Mouse (Mus musculus) bone marrow macrophage, adult 2 months (primary cell): Measurements from ENCODE around the gene Pla2g2d.

Source experiments
- CTCF ChIP-seq: IDR thresholded peaks from 2 replicates; pipeline ENCODE4 v1.5.1; 2012; ENCODE audit warnings: low read depth, mild to moderate bottlenecking, low read length, moderate library complexity
- POLR2A ChIP-seq: IDR thresholded peaks from 2 replicates; pipeline ENCODE4 v1.6.1; 2012; ENCODE audit warnings: mild to moderate bottlenecking, low read depth, low read length, borderline replicate concordance

GRCm38 (mm10) chr4:138748369-138749072 lies 27.0 kb upstream of the Pla2g2d start:
- TF ChIP-seq CTCF (peak; percentile 55; the same call in 1 of the 2 replicates), POLR2A (no peak)
